Mouse (Mus musculus): ENCODE measurements around the gene Tasp1.
"Not testable (repeated sequence)": the region's sequence is repeated elsewhere in the genome, so short reads cannot be mapped to it uniquely, and the experiment has no call there.

Tasp1 gene

GRCm38 (mm10) chr2:140058125-140058524 lies 8.5 kb downstream of the Tasp1 start:
- no peak for DNase-seq (ENCODE audit: low spot score in 2 of 2)

GRCm38 (mm10) chr2:140051607-140052126 lies 14.9 kb downstream of the Tasp1 start:
- DNase-seq (ENCODE audit: low spot score in 2 of 2) = no peak

GRCm38 (mm10) chr2:140042522-140043131 lies 24.0 kb downstream of the Tasp1 start:
- no peak for DNase-seq (ENCODE audit: low spot score in 2 of 2)

GRCm38 (mm10) chr2:140042081-140042480 lies 24.5 kb downstream of the Tasp1 start:
- no peak for DNase-seq (ENCODE audit: low spot score in 2 of 2)

GRCm38 (mm10) chr2:140037459-140037858 lies 29.1 kb downstream of the Tasp1 start:
- DNase-seq (ENCODE audit: low spot score in 2 of 2) = no peak

GRCm38 (mm10) chr2:140036854-140037253 lies 29.8 kb downstream of the Tasp1 start:
- no peak for DNase-seq (ENCODE audit: low spot score in 2 of 2)

- no peak for DNase-seq (ENCODE audit: low spot score in 2 of 2)
These were observed 41.7 kb downstream of the Tasp1 start for GRCm38 (mm10) chr2:140024937-140025336.

GRCm38 (mm10) chr2:140007406-140007805 lies 59.2 kb downstream of the Tasp1 start:
- no peak for DNase-seq (ENCODE audit: low spot score in 2 of 2)

- no peak for DNase-seq (ENCODE audit: low spot score in 2 of 2)
These were observed 68.4 kb downstream of the Tasp1 start for GRCm38 (mm10) chr2:139998170-139998569.

GRCm38 (mm10) chr2:139989907-139990306 lies 76.7 kb downstream of the Tasp1 start:
- not testable (repeated sequence) for DNase-seq (ENCODE audit: low spot score in 2 of 2)

- DNase-seq (ENCODE audit: low spot score in 2 of 2) = no peak
These were observed 99.2 kb downstream of the Tasp1 start for GRCm38 (mm10) chr2:139967451-139967850.

GRCm38 (mm10) chr2:139966288-139966687 lies 100.3 kb downstream of the Tasp1 start:
- peak in 1 of 2 experiments; percentile 26 for DNase-seq (ENCODE audit: low spot score in 2 of 2)

GRCm38 (mm10) chr2:139948843-139949242 lies 117.8 kb downstream of the Tasp1 start:
- DNase-seq (ENCODE audit: low spot score in 2 of 2) = no peak

- no peak for DNase-seq (ENCODE audit: low spot score in 2 of 2)
These were observed 129.0 kb downstream of the Tasp1 start for GRCm38 (mm10) chr2:139937581-139937980.

- no peak for DNase-seq (ENCODE audit: low spot score in 2 of 2)
These were observed 132.0 kb downstream of the Tasp1 start for GRCm38 (mm10) chr2:139934577-139934976.

- no peak for DNase-seq (ENCODE audit: low spot score in 2 of 2)
These were observed 132.5 kb downstream of the Tasp1 start for GRCm38 (mm10) chr2:139934033-139934572.

- no peak for DNase-seq (ENCODE audit: low spot score in 2 of 2)
These were observed 134.4 kb downstream of the Tasp1 start for GRCm38 (mm10) chr2:139932211-139932610.

GRCm38 (mm10) chr2:139924937-139925336 lies 141.7 kb downstream of the Tasp1 start:
- DNase-seq (ENCODE audit: low spot score in 2 of 2) = no peak

GRCm38 (mm10) chr2:139921395-139921794 lies 145.2 kb downstream of the Tasp1 start:
- not testable (repeated sequence) for DNase-seq (ENCODE audit: low spot score in 2 of 2)

- no peak for DNase-seq (ENCODE audit: low spot score in 2 of 2)
These were observed 146.8 kb downstream of the Tasp1 start for GRCm38 (mm10) chr2:139919757-139920156.

- no peak for DNase-seq (ENCODE audit: low spot score in 2 of 2)
These were observed 160.0 kb downstream of the Tasp1 start for GRCm38 (mm10) chr2:139906441-139907157.

- DNase-seq (ENCODE audit: low spot score in 2 of 2) = no peak
These were observed 175.1 kb downstream of the Tasp1 start for GRCm38 (mm10) chr2:139891405-139892089.

All from right cerebral cortex, postnatal 10 days (tissue).